Mouse (Mus musculus) midbrain, embryonic 11.5 days (tissue): ENCODE results near the gene Oard1. TPM values are rescaled to one million over a fixed set of nuclear protein-coding genes. Genes with fewer than 3 reads are reported as not detected.

Source experiments
- ATAC-seq: fragments of 200-750 bp; cut with Nextera tagmentation; 2 replicates; pipeline ENCODE4 v1.8.0; 2017; ENCODE audit warnings: moderate TSS enrichment, moderate library complexity; ENCODE audit not compliant: low FRiP score
- DNase-seq: peaks from one replicate; pipeline ENCODE4 v3.0.0; 2015; ENCODE audit warnings: low spot score; ENCODE audit errors: missing footprints
- H3K27ac ChIP-seq: fragments of 300-500 bp; sonication (generic); 2 replicates; pipeline ENCODE4 v1.5.1; 2014; ENCODE audit warnings: low read depth, low read length
- H3K27me3 ChIP-seq: fragments of 300-500 bp; sonication (generic); 2 replicates; pipeline ENCODE4 v1.6.1; 2014; ENCODE audit warnings: mild to moderate bottlenecking, low read length, moderate library complexity, mixed read lengths; ENCODE audit not compliant: control insufficient read depth, insufficient read depth
- H3K36me3 ChIP-seq: fragments of 300-500 bp; sonication (generic); 2 replicates; pipeline ENCODE4 v1.6.1; 2014; ENCODE audit warnings: mild to moderate bottlenecking, low read length, moderate library complexity, mixed read lengths; ENCODE audit not compliant: control insufficient read depth, insufficient read depth
- H3K4me1 ChIP-seq: fragments of 300-500 bp; sonication (generic); 2 replicates; pipeline ENCODE4 v1.6.1; 2014; ENCODE audit warnings: low read length; ENCODE audit not compliant: control insufficient read depth, insufficient read depth
- H3K4me2 ChIP-seq: fragments of 300-500 bp; sonication (generic); 2 replicates; pipeline ENCODE4 v1.6.1; 2014; ENCODE audit warnings: mild to moderate bottlenecking, moderate library complexity
- H3K4me3 ChIP-seq: fragments of 300-500 bp; sonication (generic); 2 replicates; pipeline ENCODE4 v1.5.1; 2014; ENCODE audit warnings: low read depth, low read length
- H3K9ac ChIP-seq: fragments of 300-500 bp; sonication (generic); 2 replicates; pipeline ENCODE4 v1.6.1; 2014; ENCODE audit warnings: low read length
- H3K9me3 ChIP-seq: fragments of 300-500 bp; sonication (generic); 2 replicates; pipeline ENCODE4 v1.6.1; 2016; ENCODE audit warnings: low read length; ENCODE audit not compliant: control insufficient read depth
- WGBS: fragments of 180-500 bp; shearing (Covaris S2); extraction: QIAGEN DNeasy Blood & Tissue Kit; methylation state at CpG from one replicate; pipeline ENCODE4 v1.1.7; 2014; 5-methylcytosine and 5-hydroxymethylcytosine counted together
- polyA plus RNA-seq: library from polyadenylated mRNA; unstranded; fragments of >200 nt; fragmentation: Nextera tagmentation; extraction: Ambion mirVana; gene quantifications from 2 replicates; pipeline ENCODE4 v1.2.1, GENCODE M21; 2014

Gene Oard1
- polyA plus RNA-seq, 1 experiment from 2014 or later, result 101 TPM

DNA sequence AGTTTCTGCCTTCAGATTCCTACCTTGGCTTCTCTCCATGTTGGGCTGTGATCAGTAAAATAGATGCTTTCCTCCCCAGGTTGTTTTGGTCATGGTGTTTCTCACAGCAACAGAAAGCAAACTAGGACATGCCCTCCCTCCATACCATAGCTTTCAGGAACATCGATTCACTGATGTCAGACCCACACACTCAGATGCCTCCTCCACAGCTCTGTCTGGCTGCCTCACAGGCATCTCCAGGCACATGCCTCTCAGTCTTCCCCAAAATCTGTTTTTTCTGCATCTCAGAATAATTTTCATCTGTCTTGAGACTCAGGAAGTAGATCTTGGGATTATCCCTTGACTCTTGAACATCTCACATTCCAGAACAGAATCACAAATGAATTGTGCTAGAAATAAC is 33.7 kb upstream of the Oard1 start:
- no peaks in the 10 kb centered on the region for H3K9me3 ChIP-seq
- no peaks in the 10 kb centered on the region for H3K27me3 ChIP-seq
- ATAC-seq, result no peak
- no peak overlapping the region for H3K27ac ChIP-seq
- no peaks in the 10 kb centered on the region for H3K4me1 ChIP-seq
- no peak overlapping the region for H3K9ac ChIP-seq
- no peak overlapping the region for H3K4me3 ChIP-seq
- no peak for DNase-seq
- no peak overlapping the region for H3K4me2 ChIP-seq
- H3K36me3 ChIP-seq, result no peaks in the 10 kb centered on the region
- WGBS, result 89% methylated on average over 1 of the region's 1 CpGs

DNA sequence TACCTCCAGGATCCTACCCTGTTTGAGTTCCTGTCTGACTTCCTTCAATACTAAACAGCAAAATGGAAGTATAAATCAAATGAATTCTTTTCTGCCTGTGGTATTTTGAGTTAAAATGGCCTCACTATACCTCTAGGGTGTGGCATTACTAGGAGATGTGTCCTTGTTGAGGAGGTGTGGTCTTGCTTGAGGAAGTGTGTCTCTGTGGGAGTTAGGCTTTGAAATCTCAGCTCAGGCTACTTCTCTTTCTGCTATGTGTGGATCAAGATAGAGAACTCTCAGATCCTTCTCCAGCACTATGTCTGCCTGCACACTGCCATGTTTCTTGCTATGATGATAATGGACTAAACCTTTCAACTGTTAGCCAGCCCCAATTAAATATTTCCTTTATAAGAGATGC is 30.8 kb upstream of the Oard1 start:
- H3K9me3 ChIP-seq, result no peaks in the 10 kb centered on the region
- no peaks in the 10 kb centered on the region for H3K27me3 ChIP-seq
- H3K4me2 ChIP-seq, result no peak overlapping the region
- no peaks in the 10 kb centered on the region for H3K4me1 ChIP-seq
- no peak overlapping the region for H3K27ac ChIP-seq
- DNase-seq (no peak), ATAC-seq (no peak)
- no peaks in the 10 kb centered on the region for H3K36me3 ChIP-seq
- no peak overlapping the region for H3K4me3 ChIP-seq
- H3K9ac ChIP-seq, result no peak overlapping the region

- Histone ChIP-seq H3K4me1 (no peaks in the 10 kb centered on the region), H3K36me3 (peaks cover 17% of the 10 kb centered on the region; the same call in 1 of the 2 replicates)
- 79% methylated on average over 2 of the region's 2 CpGs for WGBS
Measured at GRCm38 (mm10) chr17:48385786-48386461, 23.9 kb upstream of the Oard1 start.

GRCm38 (mm10) chr17:48388666-48389065 is 21.1 kb upstream of the Oard1 start:
- H3K27me3 ChIP-seq, result no peaks in the 10 kb centered on the region
- H3K36me3 ChIP-seq, result peaks cover 28% of the 10 kb centered on the region; the same call in 1 of the 2 replicates
- DNase-seq (no peak), ATAC-seq (no peak)
- H3K27ac ChIP-seq, result no peak overlapping the region
- no peak overlapping the region for H3K9ac ChIP-seq
- no peaks in the 10 kb centered on the region for H3K9me3 ChIP-seq
- 87% methylated on average over 2 of the region's 2 CpGs for WGBS
- no peak overlapping the region for H3K4me3 ChIP-seq
- H3K4me2 ChIP-seq, result no peak overlapping the region
- H3K4me1 ChIP-seq, result no peaks in the 10 kb centered on the region

More at GRCm38 (mm10) chr17:48385786-48386461, 23.9 kb upstream of the Oard1 start:
- Histone ChIP-seq H3K4me2 (no peak overlapping the region), H3K9ac (no peak overlapping the region), H3K27ac (no peak overlapping the region), H3K27me3 (no peaks in the 10 kb centered on the region), H3K9me3 (no peaks in the 10 kb centered on the region), H3K4me3 (no peak overlapping the region)
- ATAC-seq, result no peak
- DNase-seq, result no peak

DNA sequence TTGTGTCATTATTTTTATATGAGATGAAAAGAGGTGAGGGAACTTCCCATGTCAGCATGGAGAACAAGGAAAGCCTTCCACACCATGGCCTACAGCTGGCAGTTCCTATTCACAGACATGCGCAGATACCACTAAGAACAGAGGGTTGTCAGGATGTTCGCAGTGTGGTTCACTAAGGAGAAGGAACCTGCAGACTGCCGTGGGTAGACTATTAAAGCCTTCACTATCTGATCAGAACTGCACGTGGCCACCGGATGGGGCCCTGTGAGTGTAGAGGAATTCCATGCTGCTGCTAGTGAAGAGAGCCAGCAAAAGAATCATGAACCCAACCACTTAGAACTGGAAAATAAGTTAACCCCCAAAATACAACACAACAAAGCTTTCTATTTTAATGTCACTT is 20.4 kb upstream of the Oard1 start:
- H3K4me2 ChIP-seq, result no peak overlapping the region
- no peak for ATAC-seq
- no peak overlapping the region for H3K27ac ChIP-seq
- H3K9me3 ChIP-seq, result no peaks in the 10 kb centered on the region
- DNase-seq, result no peak
- H3K36me3 ChIP-seq, result peaks cover 30% of the 10 kb centered on the region; the same call in 1 of the 2 replicates
- H3K4me3 ChIP-seq, result no peak overlapping the region
- no peaks in the 10 kb centered on the region for H3K4me1 ChIP-seq
- H3K9ac ChIP-seq, result no peak overlapping the region
- WGBS, result 96% methylated on average over 5 of the region's 5 CpGs
- H3K27me3 ChIP-seq, result no peaks in the 10 kb centered on the region

DNA sequence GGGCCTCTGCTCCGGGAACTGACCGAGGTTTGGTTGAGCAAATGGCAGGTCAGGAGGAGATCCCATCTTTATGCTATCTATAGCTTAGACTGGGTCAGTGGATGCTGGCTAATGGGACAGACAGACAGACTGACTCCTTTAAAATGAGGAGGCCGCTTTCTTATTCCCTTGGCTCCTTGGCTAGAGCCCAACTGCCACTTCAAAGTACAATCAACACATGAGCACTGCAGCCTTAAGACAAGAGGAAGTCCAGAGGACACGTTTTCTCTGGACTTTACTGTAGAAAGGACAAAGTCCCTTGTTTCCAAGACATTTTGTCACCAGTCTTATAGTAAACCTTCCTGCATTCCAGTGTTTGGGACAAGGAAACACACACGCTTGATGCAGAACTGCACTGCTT is 18.4 kb upstream of the Oard1 start:
- Histone ChIP-seq H3K27me3 (no peaks in the 10 kb centered on the region), H3K4me3 (no peak overlapping the region), H3K9ac (no peak overlapping the region), H3K4me2 (no peak overlapping the region), H3K27ac (no peak overlapping the region), H3K4me1 (no peaks in the 10 kb centered on the region), H3K9me3 (no peaks in the 10 kb centered on the region), H3K36me3 (peaks cover 38% of the 10 kb centered on the region; the same call in 1 of the 2 replicates)
- 93% methylated on average over 5 of the region's 5 CpGs for WGBS
- DNase-seq (no peak), ATAC-seq (no peak)

DNA sequence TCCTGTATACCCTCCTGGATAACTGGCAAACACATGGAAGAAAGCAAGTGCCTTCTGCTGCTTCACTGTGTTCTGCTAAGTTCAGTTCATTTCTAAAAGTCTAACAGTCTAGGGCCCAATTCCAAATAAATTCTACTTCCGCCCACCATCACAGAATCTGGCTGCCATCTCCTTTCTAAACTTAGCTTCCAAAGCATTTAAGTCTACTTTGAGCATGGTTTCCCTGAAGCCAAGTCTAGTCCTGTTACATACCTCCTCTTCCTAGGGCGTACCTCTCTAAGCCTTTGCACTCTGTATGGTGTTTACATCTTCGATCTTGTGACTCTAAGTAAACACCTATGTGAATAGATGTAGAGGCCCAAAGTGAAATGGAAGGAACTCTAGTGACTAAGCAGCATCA is 17.2 kb upstream of the Oard1 start:
- Histone ChIP-seq H3K4me1 (no peaks in the 10 kb centered on the region), H3K27ac (no peak overlapping the region), H3K9ac (no peak overlapping the region), H3K36me3 (peaks cover 34% of the 10 kb centered on the region; the same call in 1 of the 2 replicates), H3K9me3 (no peaks in the 10 kb centered on the region), H3K4me2 (no peak overlapping the region), H3K4me3 (no peak overlapping the region), H3K27me3 (no peaks in the 10 kb centered on the region)
- WGBS, result 96% methylated on average over 3 of the region's 3 CpGs
- DNase-seq (no peak), ATAC-seq (no peak)

DNA sequence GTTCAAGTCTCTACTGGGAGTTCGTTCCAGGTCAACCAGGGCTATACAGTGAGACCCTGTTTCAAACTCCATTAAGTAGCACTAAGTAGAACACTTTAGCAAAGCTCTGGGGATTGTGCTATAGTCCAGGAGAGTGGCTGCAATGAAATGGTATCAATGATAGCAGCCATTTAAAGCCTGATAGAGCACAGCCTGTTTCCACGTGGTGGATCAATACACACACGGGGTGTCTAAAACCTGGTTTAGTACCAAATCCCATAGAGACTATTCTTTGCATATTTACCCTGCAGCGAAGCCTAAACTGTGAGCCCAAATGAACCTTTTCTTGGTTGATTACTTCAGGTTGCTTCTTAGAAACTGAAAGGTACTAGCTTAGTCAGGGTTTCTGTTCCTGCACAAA is 8.1 kb upstream of the Oard1 start:
- Histone ChIP-seq H3K9me3 (no peaks in the 10 kb centered on the region), H3K9ac (no peak overlapping the region), H3K27me3 (no peaks in the 10 kb centered on the region), H3K36me3 (peaks cover 6% of the 10 kb centered on the region), H3K4me3 (no peak overlapping the region), H3K4me1 (no peaks in the 10 kb centered on the region), H3K4me2 (no peak overlapping the region), H3K27ac (no peak overlapping the region)
- ATAC-seq (no peak), DNase-seq (no peak)
- WGBS, result 86% methylated on average over 4 of the region's 4 CpGs

DNA sequence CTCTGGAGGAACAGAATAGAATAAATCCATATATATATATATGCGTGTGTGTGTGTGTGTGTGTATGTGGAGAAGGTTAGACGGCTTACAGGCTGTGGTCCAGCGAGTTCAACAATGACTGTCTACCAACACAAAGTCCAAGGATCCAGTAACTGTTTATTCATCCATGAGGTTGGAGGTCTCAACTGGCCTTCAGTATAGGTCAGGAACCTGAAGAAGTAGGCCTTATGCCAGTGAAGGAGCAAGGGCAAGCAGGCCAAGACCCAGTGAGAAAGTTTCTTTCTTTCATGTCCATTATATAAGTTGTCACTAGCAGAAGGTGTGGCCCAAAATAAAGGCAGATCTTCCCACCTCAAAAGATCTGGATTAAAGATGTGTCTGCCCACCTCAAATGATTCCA is 7.1 kb upstream of the Oard1 start:
- Histone ChIP-seq H3K4me1 (peaks cover 8% of the 10 kb centered on the region), H3K27ac (no peak overlapping the region), H3K36me3 (peaks cover 6% of the 10 kb centered on the region), H3K4me3 (no peak overlapping the region), H3K4me2 (no peak overlapping the region), H3K27me3 (no peaks in the 10 kb centered on the region), H3K9ac (no peak overlapping the region), H3K9me3 (no peaks in the 10 kb centered on the region)
- WGBS, result 88% methylated on average over 3 of the region's 3 CpGs
- ATAC-seq, result no peak
- DNase-seq, result no peak
